Mouse (Mus musculus): ENCODE measurements around the gene Pcyt2.
A peak's percentile ranks its signal among the peaks of the same experiment; 100 is the strongest.
"Not testable (repeated sequence)": the region's sequence is repeated elsewhere in the genome, so short reads cannot be mapped to it uniquely, and the experiment has no call there.

Pcyt2 gene

GRCm38 (mm10) chr11:120615606-120616203 lies 2.0 kb downstream of the Pcyt2 start:
- DNase-seq (ENCODE audit: low spot score in 2 of 2) = no peak

- DNase-seq (ENCODE audit: low spot score in 2 of 2) = no peak
These were observed 2.6 kb downstream of the Pcyt2 start for GRCm38 (mm10) chr11:120615167-120615566.

GRCm38 (mm10) chr11:120613976-120614375 lies 3.8 kb downstream of the Pcyt2 start:
- no peak for DNase-seq (ENCODE audit: low spot score in 2 of 2)

DNA sequence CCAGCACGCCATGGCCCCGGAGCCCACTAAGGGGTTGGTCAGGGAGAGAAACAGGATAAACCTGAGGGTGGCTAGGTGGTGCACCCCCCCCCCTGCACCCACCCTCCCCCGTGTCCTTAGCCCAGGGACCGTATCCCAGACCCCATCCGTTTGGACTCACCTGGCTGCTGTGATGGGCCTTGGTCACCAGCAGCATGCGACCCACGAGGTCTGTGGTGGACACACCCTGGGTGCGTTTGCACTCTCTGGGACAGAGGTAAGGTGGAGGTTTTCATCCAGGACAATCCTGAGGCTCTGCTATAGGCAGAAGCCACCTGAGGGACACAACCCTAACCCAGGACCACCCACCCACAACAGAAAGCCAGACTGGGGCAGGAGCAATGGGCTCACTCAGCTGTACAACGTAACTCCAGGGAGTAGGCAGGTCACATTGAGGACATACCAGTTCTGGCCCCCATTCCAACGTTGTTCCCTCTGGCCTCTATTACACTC lies 4.2 kb downstream of the Pcyt2 start:
- DNase-seq (ENCODE audit: low spot score in 2 of 2) = no peak

DNA sequence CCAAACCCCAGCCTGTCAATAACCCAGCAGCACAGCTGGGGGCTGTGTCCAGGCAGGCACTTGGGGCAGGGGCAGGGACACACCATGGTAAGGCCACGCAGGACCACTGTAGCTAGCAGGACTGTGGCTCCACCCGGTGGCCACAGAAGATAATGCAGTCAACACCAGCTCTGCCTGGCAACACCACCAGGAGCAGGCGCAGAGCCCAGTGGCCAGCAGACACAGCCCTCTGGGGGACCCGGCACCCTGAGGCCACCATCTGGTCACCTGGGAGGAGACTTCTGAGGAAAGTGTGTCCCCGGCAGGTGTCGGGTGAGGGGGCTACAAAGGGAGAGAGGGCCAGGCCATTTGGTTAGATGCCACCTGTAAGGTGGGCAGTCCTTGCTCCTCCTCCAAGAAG lies 5.0 kb downstream of the Pcyt2 start:
- DNase-seq (ENCODE audit: low spot score in 2 of 2) = peak; percentile 57 to 65

DNA sequence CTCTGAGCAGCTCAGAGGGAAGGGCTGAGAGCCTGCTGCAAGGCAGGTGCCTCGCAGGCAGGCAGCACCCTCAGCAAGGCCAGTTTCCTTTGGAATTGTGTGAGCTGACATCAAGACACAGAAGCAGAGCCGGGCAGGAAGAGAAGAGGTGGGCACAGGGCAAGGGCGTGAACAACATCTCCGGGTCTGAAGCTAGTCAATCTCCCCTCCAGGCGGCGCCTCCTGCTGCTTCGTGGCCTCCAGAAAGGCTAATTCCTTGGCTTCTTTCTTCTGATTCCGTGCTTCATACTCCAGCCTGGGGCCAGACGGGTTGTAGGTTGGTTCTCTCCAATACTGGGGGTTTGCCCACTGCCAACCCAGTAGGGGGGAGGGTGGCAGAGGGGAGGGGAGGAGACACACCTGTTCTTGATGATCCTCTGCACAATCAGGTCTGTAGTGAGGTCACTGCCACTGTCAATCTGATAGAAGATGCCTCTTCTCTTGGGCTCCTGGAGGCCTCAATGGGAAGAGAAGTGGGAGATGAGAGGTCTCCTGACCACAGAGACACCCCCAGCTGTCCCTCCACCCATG lies 7.2 kb downstream of the Pcyt2 start:
- no peak for DNase-seq (ENCODE audit: low spot score in 2 of 2)

DNA sequence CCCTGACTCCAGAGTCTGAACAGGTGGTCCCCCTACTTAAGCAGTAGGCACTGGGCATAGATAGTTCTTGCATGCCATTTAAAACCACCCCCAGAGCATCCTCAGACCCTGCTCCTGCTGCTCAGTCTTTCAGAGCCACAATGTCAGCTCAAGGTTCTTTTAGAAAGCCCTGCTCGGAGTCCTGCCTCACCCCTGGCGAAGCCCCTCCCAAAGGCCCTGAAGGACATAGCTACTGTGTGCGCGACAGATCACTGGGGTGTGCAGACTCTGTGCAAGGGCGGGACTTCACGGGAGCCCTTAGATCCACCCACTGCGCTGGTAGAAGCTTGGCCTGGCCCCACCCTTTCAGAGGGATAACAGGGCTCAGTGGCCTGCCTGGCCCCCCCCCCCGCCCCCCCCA lies 8.5 kb downstream of the Pcyt2 start:
- no peak for DNase-seq (ENCODE audit: low spot score in 2 of 2)

DNA sequence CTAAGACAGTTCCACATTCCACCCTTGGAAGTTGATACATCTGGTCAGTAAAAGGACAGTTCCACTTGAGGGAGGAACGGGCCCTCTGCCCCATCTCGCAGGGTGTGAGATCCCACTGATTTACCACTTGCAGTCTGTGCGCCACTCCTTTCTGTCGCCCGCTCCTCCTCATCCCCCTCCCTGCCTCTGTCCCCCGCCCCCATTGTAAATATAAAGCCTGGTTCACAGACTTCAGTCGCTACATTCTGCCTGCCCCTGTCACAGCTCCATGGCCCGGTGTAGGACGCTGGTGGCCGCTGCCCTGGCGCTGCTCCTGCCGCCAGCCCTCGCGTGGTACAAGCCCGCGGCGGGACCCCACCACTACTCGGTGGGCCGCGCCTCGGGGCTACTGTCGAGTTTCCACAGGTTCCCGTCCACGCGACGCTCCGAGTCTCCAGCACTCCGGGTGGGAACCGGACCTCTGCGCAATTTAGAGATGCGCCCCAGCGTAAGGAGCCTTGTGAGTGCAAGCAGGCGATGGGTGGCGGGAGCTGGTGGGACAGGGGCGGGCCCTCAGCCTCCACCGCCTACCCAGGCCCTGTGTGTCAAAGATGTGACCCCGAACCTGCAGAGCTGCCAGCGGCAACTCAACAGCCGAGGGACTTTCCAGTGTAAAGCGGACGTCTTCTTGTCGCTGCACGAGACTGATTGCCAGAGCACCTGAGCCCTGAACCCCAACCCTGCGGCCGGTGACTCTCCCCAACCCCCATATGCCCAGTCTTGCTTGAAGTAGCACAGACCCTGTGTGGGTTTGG lies 9.3 kb downstream of the Pcyt2 start, which contains the start of gene Npb:
Npb (plus strand) TSS at position 237 of the 794 bp plus-strand sequence.
- no peak for DNase-seq (ENCODE audit: low spot score in 2 of 2)

DNA sequence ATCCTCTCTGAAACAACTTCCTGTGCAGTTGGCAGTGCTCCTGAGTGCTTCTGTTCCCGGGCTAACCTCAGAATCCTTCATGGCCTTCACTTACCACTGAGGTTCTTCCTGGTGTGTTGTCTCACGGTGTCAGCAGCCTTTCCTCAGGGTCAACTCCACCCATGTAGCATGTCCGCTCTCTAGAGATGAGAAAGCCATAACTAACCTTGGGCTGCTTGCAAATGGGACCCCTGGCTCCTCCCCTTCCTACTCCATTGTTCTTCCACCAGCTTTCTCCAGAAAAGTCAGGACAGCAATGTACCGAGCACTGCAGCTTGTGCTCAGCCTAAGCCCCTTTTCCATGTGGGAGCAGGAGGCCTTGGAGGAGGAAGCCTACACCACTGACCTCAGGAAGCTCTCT lies 11.0 kb downstream of the Pcyt2 start:
- no peak for DNase-seq (ENCODE audit: low spot score in 2 of 2)

GRCm38 (mm10) chr11:120605667-120606066 lies 12.1 kb downstream of the Pcyt2 start:
- DNase-seq (ENCODE audit: low spot score in 2 of 2) = no peak

DNA sequence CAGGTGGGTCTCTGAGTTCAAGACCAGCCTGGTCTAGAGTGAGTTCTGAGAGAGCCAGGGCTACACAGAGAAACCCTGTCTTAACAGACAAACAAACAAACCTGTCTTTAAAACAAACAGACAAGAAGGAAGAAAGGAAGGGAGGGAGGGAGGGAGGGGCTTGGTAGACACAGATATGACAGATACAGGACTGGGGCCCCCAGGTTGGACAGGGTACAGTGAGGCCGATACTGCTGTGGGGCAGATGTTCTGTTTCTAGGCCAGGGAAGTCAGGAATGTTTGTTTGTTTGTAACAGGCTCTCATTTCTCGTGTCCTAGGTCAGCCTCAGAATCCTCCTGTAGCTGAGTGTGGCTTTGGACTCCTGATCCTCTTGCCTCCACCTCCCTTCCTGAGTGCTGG lies 14.2 kb downstream of the Pcyt2 start:
- no peak for DNase-seq (ENCODE audit: low spot score in 2 of 2)

- no peak for DNase-seq (ENCODE audit: low spot score in 2 of 2)
These were observed 17.0 kb downstream of the Pcyt2 start for GRCm38 (mm10) chr11:120600716-120601115.

GRCm38 (mm10) chr11:120598990-120599549 lies 18.7 kb downstream of the Pcyt2 start:
- DNase-seq (ENCODE audit: low spot score in 2 of 2) = no peak

DNA sequence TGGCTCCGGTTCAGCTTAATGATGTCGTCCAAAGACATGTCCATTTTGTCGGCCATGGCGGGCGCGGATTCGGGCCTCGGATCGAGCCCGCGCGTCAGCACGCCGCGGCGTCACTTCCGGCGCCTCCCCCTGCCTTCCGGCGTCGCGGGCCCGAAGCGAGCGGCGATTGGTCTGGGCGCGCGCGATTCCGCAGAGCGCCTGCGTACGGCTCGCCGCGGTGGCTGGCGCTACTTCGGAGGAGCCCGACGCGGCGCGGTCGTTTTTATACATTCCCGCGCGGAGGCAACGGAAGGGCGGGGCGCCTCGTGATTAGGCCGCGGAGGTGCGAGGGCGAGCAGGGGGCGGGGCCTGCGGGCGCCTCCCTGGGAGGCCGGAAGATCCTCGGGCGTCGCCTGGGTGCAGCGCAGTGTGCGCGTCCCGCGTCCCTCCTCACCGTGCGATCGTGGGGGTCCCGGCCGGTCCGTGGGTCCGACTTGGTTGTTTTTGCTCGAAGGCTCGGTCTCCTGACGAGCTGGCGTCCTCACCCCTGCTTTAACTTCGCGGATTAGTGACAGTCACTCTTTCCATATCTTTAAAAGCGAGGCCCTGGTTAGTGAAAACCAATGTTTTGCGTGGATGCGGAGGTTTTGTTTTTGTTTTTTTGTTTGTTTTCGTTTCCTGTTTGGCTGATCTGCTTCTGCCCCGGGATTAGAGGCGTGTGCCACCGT lies 19.3 kb downstream of the Pcyt2 start, which contains the start of the genes Alyref and Anapc11:
Alyref (minus strand) TSS at position 83 of the 707 bp plus-strand sequence.
Anapc11 (plus strand) TSS at position 139 of the 707 bp plus-strand sequence.
- peak; percentile 91 to 92 for DNase-seq (ENCODE audit: low spot score in 2 of 2)

DNA sequence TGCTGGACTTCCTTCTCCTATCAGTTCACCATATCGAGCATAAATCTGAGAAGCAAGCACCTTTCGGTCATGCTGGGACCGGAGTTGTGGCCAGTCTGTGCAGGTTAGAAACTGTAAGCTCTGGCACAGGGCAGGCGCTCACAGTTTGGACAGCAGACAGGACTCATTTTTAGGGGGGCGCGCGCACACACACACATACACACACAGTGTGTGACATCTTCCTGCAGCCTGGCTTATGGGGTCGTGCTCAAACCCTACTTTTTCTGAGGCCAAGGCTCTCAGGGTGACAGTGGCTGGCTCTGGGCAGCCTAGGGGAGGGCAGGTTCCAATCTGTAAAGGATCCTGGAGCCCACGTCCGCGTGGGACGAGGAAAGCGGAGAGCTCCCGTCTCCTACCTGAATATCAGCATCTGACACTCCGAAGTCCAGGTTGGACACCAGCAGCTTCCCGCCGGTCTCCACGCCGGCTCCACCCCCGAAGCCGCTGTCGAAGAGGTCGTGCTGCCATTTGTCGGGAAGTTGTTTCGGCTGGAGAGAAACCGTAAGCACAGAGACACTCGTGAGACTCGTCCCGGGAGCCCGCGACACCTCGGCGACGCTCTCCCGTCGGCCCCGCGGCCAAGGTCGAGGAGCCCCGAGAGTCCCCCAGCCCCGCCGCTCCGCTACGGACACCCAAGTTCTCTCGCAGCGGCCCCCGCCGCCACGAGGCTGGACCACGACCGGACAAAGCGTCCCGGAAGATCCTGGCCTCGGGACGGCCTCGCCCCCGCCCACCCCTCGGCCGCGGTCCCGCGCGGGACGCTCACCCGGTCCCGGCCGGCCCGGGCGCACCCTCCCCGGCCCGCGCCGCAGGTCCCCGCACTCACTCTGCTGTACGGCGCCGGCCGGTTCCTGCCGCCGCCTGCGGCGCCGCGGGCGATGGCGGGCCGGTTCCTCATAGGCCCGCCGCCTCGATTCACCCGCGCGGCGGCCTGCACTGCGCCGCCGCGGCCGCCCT lies 20.2 kb downstream of the Pcyt2 start:
- no peak for DNase-seq (ENCODE audit: low spot score in 2 of 2)

GRCm38 (mm10) chr11:120588531-120588930 lies 29.2 kb downstream of the Pcyt2 start:
- DNase-seq (ENCODE audit: low spot score in 2 of 2) = no peak

GRCm38 (mm10) chr11:120583937-120584336 lies 33.8 kb downstream of the Pcyt2 start:
- DNase-seq (ENCODE audit: low spot score in 2 of 2) = no peak

GRCm38 (mm10) chr11:120582982-120583293 lies 34.8 kb downstream of the Pcyt2 start:
- not testable (repeated sequence) for DNase-seq (ENCODE audit: low spot score in 2 of 2)

DNA sequence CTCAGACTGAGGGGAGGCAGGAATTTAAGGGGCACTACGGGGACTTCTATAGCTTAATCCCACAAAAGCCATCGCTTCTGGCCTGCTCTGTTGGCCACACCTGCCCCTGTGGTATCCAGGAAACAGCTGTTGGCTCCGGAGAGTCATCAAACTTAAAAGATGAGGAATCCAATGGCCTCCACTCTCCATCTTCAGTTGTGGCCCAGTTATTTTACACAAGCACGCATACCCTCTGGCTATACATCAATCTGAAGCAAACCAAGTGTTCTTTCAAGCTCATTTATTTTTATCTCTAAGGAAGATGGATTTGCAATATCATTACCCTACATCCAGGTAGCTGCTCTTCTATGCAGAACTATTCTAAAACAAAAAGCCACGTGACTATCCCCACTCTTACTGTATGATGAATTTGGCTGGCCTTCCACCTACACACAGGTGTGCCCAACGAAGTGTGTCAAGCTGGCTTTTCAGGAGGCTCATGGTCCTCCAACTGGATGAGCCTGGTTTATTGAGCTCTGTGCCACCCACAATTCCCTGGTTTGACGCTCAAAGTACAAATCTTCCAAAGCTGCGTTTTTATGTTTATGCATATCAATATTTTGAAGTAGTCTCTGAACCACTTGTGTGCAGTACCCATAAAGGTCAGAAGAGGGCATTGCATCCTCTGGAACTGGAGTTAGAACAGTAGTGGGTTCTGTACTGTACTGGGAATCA lies 35.3 kb downstream of the Pcyt2 start:
- DNase-seq (ENCODE audit: low spot score in 2 of 2) = no peak

Measured in heart, adult 9 months (tissue).